Mouse (Mus musculus): Measurements from ENCODE around the gene Dclre1c. TPM values are rescaled to one million over a fixed set of nuclear protein-coding genes. Genes with fewer than 3 reads are reported as not detected.

Dclre1c gene
- polyA plus RNA-seq, 1 experiment from 2014 or later = 11.0 TPM

- ATAC-seq (ENCODE audit: low FRiP score) (peak; percentile 93), DNase-seq (ENCODE audit: low spot score) (peak; percentile 99)
- Histone ChIP-seq H3K4me1 (replicated peaks; ENCODE audit: control insufficient read depth, insufficient read depth, low read length) (peaks cover 7% of the 10 kb centered on the region; the same call in 1 of the 2 replicates), H3K27me3 (ENCODE audit: control insufficient read depth, insufficient read depth, low read length) (0 out of 2 replicates have a peak, but pooled peaks cover 5% of the 10 kb centered on the region), H3K36me3 (ENCODE audit: control insufficient read depth, insufficient read depth, low read length) (no peaks in the 10 kb centered on the region), H3K4me2 (replicated peaks; ENCODE audit: low read depth, low read length) (peak overlapping the region; percentile 45), H3K9me3 (ENCODE audit: control insufficient read depth, low read length) (no peaks in the 10 kb centered on the region), H3K4me3 (ENCODE audit: low read depth, low read length) (peak overlapping the region; percentile 32), H3K27ac (ENCODE audit: low read depth, low read length) (no peak overlapping the region), H3K9ac (ENCODE audit: low read depth, low read length) (peak overlapping the region; percentile 31; the same call in 1 of the 2 replicates)
- 2% methylated on average over 38 of the region's 38 CpGs for WGBS
Measured at GRCm38 (mm10) chr2:3418883-3419431, 5.0 kb upstream of the Dclre1c start.

- H3K4me3 ChIP-seq (ENCODE audit: low read depth, low read length) = no peak overlapping the region
- H3K27me3 ChIP-seq (ENCODE audit: control insufficient read depth, insufficient read depth, low read length) = 0 out of 2 replicates have a peak, but pooled peaks cover 5% of the 10 kb centered on the region
- no peaks in the 10 kb centered on the region for H3K36me3 ChIP-seq (ENCODE audit: control insufficient read depth, insufficient read depth, low read length)
- 53% methylated on average over 4 of the region's 4 CpGs for WGBS
- H3K9ac ChIP-seq (ENCODE audit: low read depth, low read length) = no peak overlapping the region
- H3K4me1 ChIP-seq (replicated peaks; ENCODE audit: control insufficient read depth, insufficient read depth, low read length) = peaks cover 7% of the 10 kb centered on the region; the same call in 1 of the 2 replicates
- H3K9me3 ChIP-seq (ENCODE audit: control insufficient read depth, low read length) = no peaks in the 10 kb centered on the region
- peak overlapping the region; percentile 4; the same call in 1 of the 2 replicates for H3K27ac ChIP-seq (ENCODE audit: low read depth, low read length)
- ATAC-seq (ENCODE audit: low FRiP score) (0 out of 2 replicates have a peak, but pooled peaks have one; percentile 4), DNase-seq (ENCODE audit: low spot score) (peak; percentile 29)
- H3K4me2 ChIP-seq (replicated peaks; ENCODE audit: low read depth, low read length) = no peak overlapping the region
Measured at GRCm38 (mm10) chr2:3420157-3420556, 3.8 kb upstream of the Dclre1c start.

- H3K4me3 ChIP-seq (ENCODE audit: low read depth, low read length) = no peak within 1 kb of the TSS
- WGBS = 73% methylated on average over 3 of the region's 3 CpGs
Measured at GRCm38 (mm10) chr2:3422548-3422947, 1.4 kb upstream of the Dclre1c start, which contains the start of gene Meig1. TSS of gene Meig1 (minus strand) at chr2:3422648.

GRCm38 (mm10) chr2:3424579-3424910 lies 614 bp downstream of the Dclre1c start:
- Histone ChIP-seq H3K9me3 (ENCODE audit: control insufficient read depth, low read length) (no peaks in the 10 kb centered on the region), H3K4me3 (ENCODE audit: low read depth, low read length) (peak overlapping the region; percentile 73), H3K27ac (ENCODE audit: low read depth, low read length) (no peak overlapping the region), H3K4me1 (replicated peaks; ENCODE audit: control insufficient read depth, insufficient read depth, low read length) (peaks cover 7% of the 10 kb centered on the region; the same call in 1 of the 2 replicates), H3K9ac (ENCODE audit: low read depth, low read length) (peak overlapping the region; percentile 61), H3K4me2 (replicated peaks; ENCODE audit: low read depth, low read length) (peak overlapping the region; percentile 85), H3K36me3 (ENCODE audit: control insufficient read depth, insufficient read depth, low read length) (no peaks in the 10 kb centered on the region), H3K27me3 (ENCODE audit: control insufficient read depth, insufficient read depth, low read length) (no peaks in the 10 kb centered on the region)
- no peak for DNase-seq (ENCODE audit: low spot score)
- WGBS = 9% methylated on average over 9 of the region's 10 CpGs
- peak; percentile 5; the same call in 1 of the 2 replicates for ATAC-seq (ENCODE audit: low FRiP score)

More at GRCm38 (mm10) chr2:3422548-3422947, 1.4 kb upstream of the Dclre1c start, which contains the start of gene Meig1:
- Histone ChIP-seq H3K4me2 (replicated peaks; ENCODE audit: low read depth, low read length) (no peak within 1 kb of the TSS), H3K27ac (ENCODE audit: low read depth, low read length) (no peak within 1 kb of the TSS), H3K36me3 (ENCODE audit: control insufficient read depth, insufficient read depth, low read length) (no peaks in the 10 kb centered on the region), H3K27me3 (ENCODE audit: control insufficient read depth, insufficient read depth, low read length) (0 out of 2 replicates have a peak, but pooled peaks cover 2% of the 10 kb centered on the region), H3K9ac (ENCODE audit: low read depth, low read length) (no peak within 1 kb of the TSS), H3K9me3 (ENCODE audit: control insufficient read depth, low read length) (no peaks in the 10 kb centered on the region), H3K4me1 (replicated peaks; ENCODE audit: control insufficient read depth, insufficient read depth, low read length) (peaks cover 7% of the 10 kb centered on the region; the same call in 1 of the 2 replicates)
- DNase-seq (ENCODE audit: low spot score) (no peak), ATAC-seq (ENCODE audit: low FRiP score) (no peak)

- 87% methylated on average over 9 of the region's 9 CpGs for WGBS
- Histone ChIP-seq H3K9me3 (ENCODE audit: control insufficient read depth, low read length) (no peaks in the 10 kb centered on the region), H3K4me3 (ENCODE audit: low read depth, low read length) (no peak overlapping the region), H3K27me3 (ENCODE audit: control insufficient read depth, insufficient read depth, low read length) (no peaks in the 10 kb centered on the region), H3K4me1 (replicated peaks; ENCODE audit: control insufficient read depth, insufficient read depth, low read length) (no peaks in the 10 kb centered on the region), H3K27ac (ENCODE audit: low read depth, low read length) (no peak overlapping the region), H3K4me2 (replicated peaks; ENCODE audit: low read depth, low read length) (no peak overlapping the region), H3K9ac (ENCODE audit: low read depth, low read length) (no peak overlapping the region), H3K36me3 (ENCODE audit: control insufficient read depth, insufficient read depth, low read length) (no peaks in the 10 kb centered on the region)
- DNase-seq (ENCODE audit: low spot score) (no peak), ATAC-seq (ENCODE audit: low FRiP score) (no peak)
Measured at GRCm38 (mm10) chr2:3430956-3431355, 7.0 kb downstream of the Dclre1c start.

- 80% methylated on average over 6 of the region's 6 CpGs for WGBS
- DNase-seq (ENCODE audit: low spot score) = no peak
- no peak overlapping the region for H3K4me2 ChIP-seq (replicated peaks; ENCODE audit: low read depth, low read length)
- H3K27ac ChIP-seq (ENCODE audit: low read depth, low read length) = no peak overlapping the region
- no peaks in the 10 kb centered on the region for H3K4me1 ChIP-seq (replicated peaks; ENCODE audit: control insufficient read depth, insufficient read depth, low read length)
- no peak overlapping the region for H3K4me3 ChIP-seq (ENCODE audit: low read depth, low read length)
- H3K27me3 ChIP-seq (ENCODE audit: control insufficient read depth, insufficient read depth, low read length) = no peaks in the 10 kb centered on the region
- H3K36me3 ChIP-seq (ENCODE audit: control insufficient read depth, insufficient read depth, low read length) = no peaks in the 10 kb centered on the region
- no peak for ATAC-seq (ENCODE audit: low FRiP score)
- no peak overlapping the region for H3K9ac ChIP-seq (ENCODE audit: low read depth, low read length)
- no peaks in the 10 kb centered on the region for H3K9me3 ChIP-seq (ENCODE audit: control insufficient read depth, low read length)
Measured at GRCm38 (mm10) chr2:3435369-3436061, 11.6 kb downstream of the Dclre1c start.

- no peak overlapping the region for H3K27ac ChIP-seq (ENCODE audit: low read depth, low read length)
- H3K4me1 ChIP-seq (replicated peaks; ENCODE audit: control insufficient read depth, insufficient read depth, low read length) = no peaks in the 10 kb centered on the region
- no peaks in the 10 kb centered on the region for H3K36me3 ChIP-seq (ENCODE audit: control insufficient read depth, insufficient read depth, low read length)
- DNase-seq (ENCODE audit: low spot score) (no peak), ATAC-seq (ENCODE audit: low FRiP score) (no peak)
- H3K9me3 ChIP-seq (ENCODE audit: control insufficient read depth, low read length) = no peaks in the 10 kb centered on the region
- H3K27me3 ChIP-seq (ENCODE audit: control insufficient read depth, insufficient read depth, low read length) = no peaks in the 10 kb centered on the region
- H3K4me3 ChIP-seq (ENCODE audit: low read depth, low read length) = no peak overlapping the region
- WGBS = 39% methylated on average over 7 of the region's 7 CpGs
- H3K4me2 ChIP-seq (replicated peaks; ENCODE audit: low read depth, low read length) = no peak overlapping the region
- no peak overlapping the region for H3K9ac ChIP-seq (ENCODE audit: low read depth, low read length)
Measured at GRCm38 (mm10) chr2:3437956-3438355, 14.0 kb downstream of the Dclre1c start.

GRCm38 (mm10) chr2:3444206-3444605 lies 20.3 kb downstream of the Dclre1c start:
- no peak for ATAC-seq (ENCODE audit: low FRiP score)
- 86% methylated on average over 7 of the region's 7 CpGs for WGBS
- Histone ChIP-seq H3K4me1 (replicated peaks; ENCODE audit: control insufficient read depth, insufficient read depth, low read length) (no peaks in the 10 kb centered on the region), H3K27me3 (ENCODE audit: control insufficient read depth, insufficient read depth, low read length) (no peaks in the 10 kb centered on the region), H3K36me3 (ENCODE audit: control insufficient read depth, insufficient read depth, low read length) (no peaks in the 10 kb centered on the region), H3K4me2 (replicated peaks; ENCODE audit: low read depth, low read length) (no peak overlapping the region), H3K4me3 (ENCODE audit: low read depth, low read length) (no peak overlapping the region), H3K9me3 (ENCODE audit: control insufficient read depth, low read length) (no peaks in the 10 kb centered on the region), H3K9ac (ENCODE audit: low read depth, low read length) (no peak overlapping the region), H3K27ac (ENCODE audit: low read depth, low read length) (no peak overlapping the region)
- DNase-seq (ENCODE audit: low spot score) = no peak

- ATAC-seq (ENCODE audit: low FRiP score) = no peak
- Histone ChIP-seq H3K4me1 (replicated peaks; ENCODE audit: control insufficient read depth, insufficient read depth, low read length) (no peaks in the 10 kb centered on the region), H3K27me3 (ENCODE audit: control insufficient read depth, insufficient read depth, low read length) (no peaks in the 10 kb centered on the region), H3K36me3 (ENCODE audit: control insufficient read depth, insufficient read depth, low read length) (no peaks in the 10 kb centered on the region), H3K4me2 (replicated peaks; ENCODE audit: low read depth, low read length) (no peak overlapping the region), H3K27ac (ENCODE audit: low read depth, low read length) (no peak overlapping the region), H3K4me3 (ENCODE audit: low read depth, low read length) (no peak overlapping the region), H3K9me3 (ENCODE audit: control insufficient read depth, low read length) (no peaks in the 10 kb centered on the region), H3K9ac (ENCODE audit: low read depth, low read length) (no peak overlapping the region)
- no peak for DNase-seq (ENCODE audit: low spot score)
- WGBS = 85% methylated on average over 4 of the region's 4 CpGs
Measured at GRCm38 (mm10) chr2:3445984-3446383, 22.1 kb downstream of the Dclre1c start.
